Mouse (Mus musculus): ENCODE results near the gene Skp2.
A peak's percentile ranks its signal among the peaks of the same experiment; 100 is the strongest.
"Not testable (repeated sequence)": the region's sequence is repeated elsewhere in the genome, so short reads cannot be mapped to it uniquely, and the experiment has no call there.

Skp2 gene

GRCm38 (mm10) chr15:9155325-9155724 is at the start of gene Skp2:
Gene Skp2 (minus strand): TSS chr15:9155425.
- DNase-seq (ENCODE audit: low spot score), result no peak

- DNase-seq (ENCODE audit: low spot score), result no peak
Observed at GRCm38 (mm10) chr15:9198421-9198820, 43.2 kb upstream of the Skp2 start.

GRCm38 (mm10) chr15:9192685-9193084 is 37.5 kb upstream of the Skp2 start:
- not testable (repeated sequence) for DNase-seq (ENCODE audit: low spot score)

GRCm38 (mm10) chr15:9189796-9190195 is 34.6 kb upstream of the Skp2 start:
- DNase-seq (ENCODE audit: low spot score), result no peak

GRCm38 (mm10) chr15:9183995-9184394 is 28.8 kb upstream of the Skp2 start:
- no peak for DNase-seq (ENCODE audit: low spot score)

- no peak for DNase-seq (ENCODE audit: low spot score)
Observed at GRCm38 (mm10) chr15:9177038-9177437, 21.8 kb upstream of the Skp2 start.

- no peak for DNase-seq (ENCODE audit: low spot score)
Observed at GRCm38 (mm10) chr15:9164125-9164524, 8.9 kb upstream of the Skp2 start.

- no peak for DNase-seq (ENCODE audit: low spot score)
Observed at GRCm38 (mm10) chr15:9162557-9163070, 7.4 kb upstream of the Skp2 start.

- no peak for DNase-seq (ENCODE audit: low spot score)
Observed at GRCm38 (mm10) chr15:9140684-9141171, 14.5 kb downstream of the Skp2 start.

- DNase-seq (ENCODE audit: low spot score), result peak; percentile 96
Observed at GRCm38 (mm10) chr15:9140252-9140680, 15.0 kb downstream of the Skp2 start, which contains the start of gene Lmbrd2. Gene Lmbrd2 (plus strand): TSS chr15:9140550.

- DNase-seq (ENCODE audit: low spot score), result no peak
Observed at GRCm38 (mm10) chr15:9139447-9139846, 15.8 kb downstream of the Skp2 start.

- no peak for DNase-seq (ENCODE audit: low spot score)
Observed at GRCm38 (mm10) chr15:9134891-9135507, 20.2 kb downstream of the Skp2 start.

GRCm38 (mm10) chr15:9132693-9133443 is 22.4 kb downstream of the Skp2 start:
- peak; percentile 64 for DNase-seq (ENCODE audit: low spot score)

GRCm38 (mm10) chr15:9131499-9131888 is 23.7 kb downstream of the Skp2 start:
- no peak for DNase-seq (ENCODE audit: low spot score)

GRCm38 (mm10) chr15:9130772-9131498 is 24.3 kb downstream of the Skp2 start:
- DNase-seq (ENCODE audit: low spot score), result no peak

- DNase-seq (ENCODE audit: low spot score), result no peak
Observed at GRCm38 (mm10) chr15:9127051-9127791, 28.0 kb downstream of the Skp2 start.

GRCm38 (mm10) chr15:9124856-9125255 is 30.4 kb downstream of the Skp2 start:
- no peak for DNase-seq (ENCODE audit: low spot score)

GRCm38 (mm10) chr15:9122989-9123388 is 32.2 kb downstream of the Skp2 start:
- no peak for DNase-seq (ENCODE audit: low spot score)

GRCm38 (mm10) chr15:9120081-9120480 is 35.1 kb downstream of the Skp2 start:
- peak; percentile 38 for DNase-seq (ENCODE audit: low spot score)

- no peak for DNase-seq (ENCODE audit: low spot score)
Observed at GRCm38 (mm10) chr15:9118852-9119251, 36.4 kb downstream of the Skp2 start.

GRCm38 (mm10) chr15:9114599-9114998 is 40.6 kb downstream of the Skp2 start:
- no peak for DNase-seq (ENCODE audit: low spot score)

GRCm38 (mm10) chr15:9114131-9114530 is 41.1 kb downstream of the Skp2 start:
- DNase-seq (ENCODE audit: low spot score), result no peak

Measured in layer of hippocampus, adult 11-12 months (tissue).